Mouse (Mus musculus) heart, embryonic 16.5 days (tissue): ENCODE results near the gene C2cd6. TPM values are rescaled to one million over a fixed set of nuclear protein-coding genes. Genes with fewer than 3 reads are reported as not detected.
A peak's percentile ranks its signal among the peaks of the same experiment; 100 is the strongest.

Experiments used
- ATAC-seq: fragments of 200-750 bp; cut with Nextera tagmentation; replicated peaks from 2 replicates; pipeline ENCODE4 v1.8.0; 2017; ENCODE audit warnings: moderate number of reproducible peaks; ENCODE audit not compliant: insufficient read depth, low FRiP score; ENCODE audit errors: extremely low read depth
- H3K27ac ChIP-seq: fragments of 300-500 bp; sonication (generic); 2 replicates; pipeline ENCODE4 v1.5.1; 2014; ENCODE audit warnings: mild to moderate bottlenecking, low read length, control low read depth, moderate library complexity
- H3K27me3 ChIP-seq: fragments of 300-500 bp; sonication (generic); 2 replicates; pipeline ENCODE4 v1.6.1; 2014; ENCODE audit warnings: low read length, mixed read lengths; ENCODE audit not compliant: control insufficient read depth, insufficient read depth
- H3K36me3 ChIP-seq: fragments of 300-500 bp; sonication (generic); 2 replicates; pipeline ENCODE4 v1.6.1; 2014; ENCODE audit not compliant: control insufficient read depth, insufficient read depth
- H3K4me1 ChIP-seq: fragments of 300-500 bp; sonication (generic); 2 replicates; pipeline ENCODE4 v1.6.1; 2014; ENCODE audit warnings: low read length, mixed read lengths; ENCODE audit not compliant: control insufficient read depth, insufficient read depth
- H3K4me2 ChIP-seq: fragments of 300-500 bp; sonication (generic); 2 replicates; pipeline ENCODE4 v1.6.1; 2014; ENCODE audit warnings: low read depth, mild to moderate bottlenecking, control low read depth, low read length
- H3K4me3 ChIP-seq: fragments of 300-500 bp; sonication (generic); 2 replicates; pipeline ENCODE4 v1.5.1; 2014; ENCODE audit warnings: mild to moderate bottlenecking, control low read depth, low read length
- H3K9ac ChIP-seq: fragments of 300-500 bp; sonication (generic); 2 replicates; pipeline ENCODE4 v1.6.1; 2014; ENCODE audit warnings: low read length, control low read depth
- H3K9me3 ChIP-seq: fragments of 300-500 bp; sonication (generic); replicated peaks from 2 replicates; pipeline ENCODE4 v1.6.1; 2016; ENCODE audit warnings: low read length; ENCODE audit not compliant: control insufficient read depth
- WGBS: fragments of 180-500 bp; shearing (Covaris S2); extraction: QIAGEN DNeasy Blood & Tissue Kit; methylation state at CpG from one replicate; pipeline ENCODE4 v1.1.7; 2014; 5-methylcytosine and 5-hydroxymethylcytosine counted together
- polyA plus RNA-seq: library from polyadenylated mRNA; unstranded; fragments of >200 nt; fragmentation: Nextera tagmentation; extraction: Ambion mirVana; gene quantifications from 2 replicates; pipeline ENCODE4 v1.2.1, GENCODE M21; 2015

Gene C2cd6
- not detected in 2 replicates for polyA plus RNA-seq

DNA sequence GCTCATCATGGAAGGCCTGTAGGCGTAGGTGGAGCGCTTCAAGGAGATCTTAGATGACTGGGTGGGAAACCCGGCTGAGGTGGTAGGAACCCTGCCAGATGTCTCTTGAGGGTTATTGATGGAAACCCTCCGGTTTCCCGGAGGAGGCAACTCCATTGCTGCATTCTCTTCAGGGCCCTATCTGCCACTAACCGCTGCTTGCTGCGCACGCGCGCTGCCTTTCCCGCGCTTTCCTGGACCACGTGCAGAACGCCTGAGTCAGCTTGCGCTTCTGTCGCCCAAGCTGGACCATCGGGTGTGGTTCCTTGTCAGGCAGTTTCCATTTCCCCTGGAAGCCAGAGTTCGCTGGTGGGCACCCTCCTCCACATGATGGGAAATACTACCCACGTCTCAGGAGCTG lies at the start of gene C2cd6:
Gene C2cd6 (minus strand): TSS at position 196 of the 400 bp plus-strand sequence.
- no peak for ATAC-seq
- 83% methylated on average over 19 of the region's 19 CpGs for WGBS
- H3K4me3 ChIP-seq, result no peak within 1 kb of the TSS
- no peak within 1 kb of the TSS for H3K9ac ChIP-seq
- no peak within 1 kb of the TSS for H3K4me2 ChIP-seq
- H3K27me3 ChIP-seq, result no peaks in the 10 kb centered on the region
- no peaks in the 10 kb centered on the region for H3K9me3 ChIP-seq
- H3K27ac ChIP-seq, result no peak within 1 kb of the TSS
- no peaks in the 10 kb centered on the region for H3K4me1 ChIP-seq
- no peaks in the 10 kb centered on the region for H3K36me3 ChIP-seq

GRCm38 (mm10) chr1:59142809-59143208 lies 48.1 kb upstream of the C2cd6 start:
- H3K36me3 ChIP-seq, result no peaks in the 10 kb centered on the region
- no peaks in the 10 kb centered on the region for H3K27me3 ChIP-seq
- ATAC-seq, result no peak
- H3K4me3 ChIP-seq, result no peak overlapping the region
- H3K9ac ChIP-seq, result no peak overlapping the region
- H3K9me3 ChIP-seq, result peaks cover 3% of the 10 kb centered on the region; the same call in 1 of the 2 replicates
- H3K4me2 ChIP-seq, result no peak overlapping the region
- no peaks in the 10 kb centered on the region for H3K4me1 ChIP-seq
- H3K27ac ChIP-seq, result no peak overlapping the region

GRCm38 (mm10) chr1:59134419-59134818 lies 39.7 kb upstream of the C2cd6 start:
- H3K4me2 ChIP-seq, result peak overlapping the region; percentile 20; the same call in 1 of the 2 replicates
- 23% methylated on average over 5 of the region's 5 CpGs for WGBS

GRCm38 (mm10) chr1:59128879-59129278 lies 34.2 kb upstream of the C2cd6 start:
- Histone ChIP-seq H3K4me2 (no peak overlapping the region), H3K27ac (no peak overlapping the region), H3K4me1 (peaks cover 1% of the 10 kb centered on the region; the same call in 1 of the 2 replicates), H3K9ac (no peak overlapping the region), H3K9me3 (no peaks in the 10 kb centered on the region), H3K27me3 (peaks cover 10% of the 10 kb centered on the region; the same call in 1 of the 2 replicates), H3K36me3 (no peaks in the 10 kb centered on the region), H3K4me3 (no peak overlapping the region)
- 66% methylated on average over 7 of the region's 7 CpGs for WGBS
- no peak for ATAC-seq

More at GRCm38 (mm10) chr1:59134419-59134818, 39.7 kb upstream of the C2cd6 start:
- Histone ChIP-seq H3K27me3 (peaks cover 10% of the 10 kb centered on the region; the same call in 1 of the 2 replicates), H3K36me3 (no peaks in the 10 kb centered on the region), H3K9me3 (no peaks in the 10 kb centered on the region), H3K27ac (no peak overlapping the region), H3K4me1 (peaks cover 7% of the 10 kb centered on the region; the same call in 1 of the 2 replicates), H3K9ac (no peak overlapping the region), H3K4me3 (no peak overlapping the region)
- peak; percentile 82 for ATAC-seq

DNA sequence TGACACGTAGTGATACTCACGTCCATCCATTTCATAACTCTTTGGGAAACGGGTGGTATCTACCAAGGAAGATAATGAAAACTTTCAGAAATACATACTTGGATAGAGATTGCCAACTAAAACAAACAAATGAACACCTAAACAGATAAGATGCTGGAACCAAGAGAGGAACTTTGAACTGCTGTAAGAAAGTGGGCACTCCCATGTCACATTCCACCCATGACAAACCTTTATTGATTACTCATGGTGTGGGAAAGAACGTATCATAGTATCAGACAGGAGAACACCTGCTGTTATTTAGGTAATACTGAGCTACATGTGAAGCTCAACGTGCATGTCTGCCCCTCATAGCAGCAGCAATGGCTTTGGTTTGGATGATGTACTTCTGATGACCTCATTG lies 30.9 kb upstream of the C2cd6 start:
- H3K36me3 ChIP-seq, result no peaks in the 10 kb centered on the region
- H3K27me3 ChIP-seq, result no peaks in the 10 kb centered on the region; the same call in 1 of the 2 replicates
- no peak overlapping the region for H3K4me2 ChIP-seq
- H3K9ac ChIP-seq, result no peak overlapping the region
- no peaks in the 10 kb centered on the region for H3K9me3 ChIP-seq
- ATAC-seq, result no peak
- no peaks in the 10 kb centered on the region for H3K4me1 ChIP-seq
- H3K27ac ChIP-seq, result no peak overlapping the region
- WGBS, result 65% methylated on average over 5 of the region's 5 CpGs
- H3K4me3 ChIP-seq, result no peak overlapping the region

DNA sequence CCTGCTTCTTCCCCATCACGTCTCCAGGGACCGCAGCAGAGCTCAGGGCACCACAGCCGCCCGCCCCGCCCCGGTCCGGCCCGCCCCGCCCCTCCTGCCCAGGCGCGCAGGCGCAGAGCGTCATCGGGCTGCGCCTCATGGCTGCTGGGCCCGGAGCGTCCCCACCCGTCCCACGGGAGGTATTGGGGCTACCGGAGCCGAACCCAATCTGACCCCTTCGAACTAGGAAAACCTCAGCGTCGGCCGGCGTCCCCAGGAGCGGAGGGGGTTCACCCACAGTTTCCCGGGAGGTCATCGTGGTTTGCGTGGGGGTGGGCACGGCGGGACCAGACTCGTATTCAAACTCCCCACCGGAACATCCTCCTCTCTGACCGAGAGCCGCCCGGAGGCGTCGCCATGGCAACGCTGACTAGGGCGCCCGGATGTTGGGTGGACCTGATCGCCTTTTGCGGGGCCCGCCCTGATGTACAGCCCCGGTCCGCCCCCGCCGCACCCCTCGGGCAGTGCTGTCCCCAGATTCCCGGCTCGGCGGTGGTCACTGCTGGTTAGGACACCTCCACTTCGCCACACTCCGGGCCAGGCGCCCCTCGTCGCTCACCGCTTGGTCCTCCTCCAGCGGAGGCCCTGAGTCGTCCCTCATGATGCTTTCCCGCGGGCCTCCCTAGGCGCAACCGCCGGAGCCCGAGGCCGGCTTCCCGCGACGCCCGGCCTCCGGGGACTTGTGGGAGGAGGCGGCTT lies 25.2 kb upstream of the C2cd6 start, which contains the start of gene Tmem237:
Gene Tmem237 (minus strand): TSS at position 689 of the 738 bp plus-strand sequence.
- Histone ChIP-seq H3K27me3 (no peaks in the 10 kb centered on the region), H3K4me1 (0 out of 2 replicates have a peak, but pooled peaks cover 3% of the 10 kb centered on the region), H3K36me3 (no peaks in the 10 kb centered on the region), H3K4me3 (peak within 1 kb of the TSS; percentile 88), H3K27ac (peak within 1 kb of the TSS; percentile 66), H3K9ac (peak within 1 kb of the TSS; percentile 85), H3K4me2 (peak within 1 kb of the TSS; percentile 70), H3K9me3 (no peaks in the 10 kb centered on the region)
- under 1% methylated on average over 69 of the region's 74 CpGs for WGBS
- peak; percentile 97 for ATAC-seq

GRCm38 (mm10) chr1:59110524-59110923 lies 15.8 kb upstream of the C2cd6 start:
- no peaks in the 10 kb centered on the region for H3K4me1 ChIP-seq
- no peaks in the 10 kb centered on the region for H3K27me3 ChIP-seq
- no peak overlapping the region for H3K27ac ChIP-seq
- ATAC-seq, result no peak
- WGBS, result 75% methylated on average over 8 of the region's 8 CpGs
- no peak overlapping the region for H3K9ac ChIP-seq
- H3K4me3 ChIP-seq, result no peak overlapping the region
- peaks cover 6% of the 10 kb centered on the region; the same call in 1 of the 2 replicates for H3K36me3 ChIP-seq
- no peak overlapping the region for H3K4me2 ChIP-seq
- no peaks in the 10 kb centered on the region for H3K9me3 ChIP-seq

DNA sequence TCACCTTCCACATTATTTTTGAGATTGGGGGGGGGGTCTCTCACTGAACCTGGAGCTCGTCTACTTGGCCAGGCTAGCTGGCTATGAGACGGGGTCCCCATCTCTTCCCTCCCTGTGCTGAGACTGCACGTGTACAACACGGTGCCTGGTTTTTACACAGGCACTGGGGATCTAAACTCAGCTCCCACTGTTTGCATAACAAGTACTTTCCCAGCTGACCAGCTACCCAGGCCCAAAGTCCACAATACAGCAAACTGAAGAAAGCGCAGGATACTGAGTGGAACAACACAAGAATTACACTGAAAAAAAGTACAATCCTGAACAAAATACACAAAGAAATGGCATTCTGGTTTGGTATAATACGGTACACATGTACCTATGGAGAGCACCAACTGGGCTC lies 7.4 kb upstream of the C2cd6 start:
- ATAC-seq, result no peak
- Histone ChIP-seq H3K9ac (no peak overlapping the region), H3K4me2 (no peak overlapping the region), H3K4me3 (no peak overlapping the region), H3K9me3 (no peaks in the 10 kb centered on the region), H3K27me3 (no peaks in the 10 kb centered on the region), H3K36me3 (peaks cover 8% of the 10 kb centered on the region; the same call in 1 of the 2 replicates), H3K27ac (no peak overlapping the region), H3K4me1 (no peaks in the 10 kb centered on the region)
- WGBS, result 93% methylated on average over 6 of the region's 6 CpGs

GRCm38 (mm10) chr1:59101020-59101419 lies 6.3 kb upstream of the C2cd6 start:
- no peak overlapping the region for H3K27ac ChIP-seq
- 87% methylated on average over 5 of the region's 5 CpGs for WGBS
- H3K27me3 ChIP-seq, result no peaks in the 10 kb centered on the region
- no peak overlapping the region for H3K4me3 ChIP-seq
- H3K4me1 ChIP-seq, result no peaks in the 10 kb centered on the region
- peaks cover 7% of the 10 kb centered on the region; the same call in 1 of the 2 replicates for H3K36me3 ChIP-seq
- no peaks in the 10 kb centered on the region for H3K9me3 ChIP-seq
- H3K4me2 ChIP-seq, result no peak overlapping the region
- no peak for ATAC-seq
- no peak overlapping the region for H3K9ac ChIP-seq
